Mouse (Mus musculus): ENCODE measurements at regions not wholly inside any gene's neighbourhood (a gene's known extent, or its start where the extent isn't known, plus 50 kb on each side); places are given as distances from the start of the nearest gene placed in this dataset.

DNA sequence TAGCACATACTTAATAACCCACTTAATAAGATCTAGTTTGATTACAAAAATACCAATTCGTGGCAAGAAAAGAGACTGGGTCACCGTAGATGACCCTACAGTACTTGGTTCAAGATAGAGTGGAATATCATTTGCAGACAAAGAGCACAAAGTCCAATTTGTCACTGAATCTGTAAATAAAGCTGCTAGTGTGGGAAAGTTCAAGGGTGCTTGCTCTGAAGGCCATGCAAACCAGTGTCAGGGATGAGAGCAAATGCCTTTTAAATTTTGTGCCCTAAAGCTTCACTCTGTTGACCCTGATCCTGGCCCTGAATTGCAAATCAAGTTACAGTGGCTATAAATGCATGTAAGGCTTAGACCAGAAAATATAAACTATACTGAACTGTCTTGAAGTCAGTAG is 113.1 kb downstream of the Cd55b start:
- Histone ChIP-seq H3K9me3 (no peaks in the 10 kb centered on the region), H3K4me1 (replicated peaks) (no peaks in the 10 kb centered on the region), H3K27me3 (no peaks in the 10 kb centered on the region), H3K4me3 (replicated peaks) (no peak overlapping the region), H3K27ac (no peak overlapping the region), H3K9ac (replicated peaks) (no peak overlapping the region), H3K36me3 (no peaks in the 10 kb centered on the region), H3K4me2 (no peak overlapping the region)
- ATAC-seq (ENCODE audit: insufficient number of reproducible peaks, insufficient read depth, low FRiP score, low TSS enrichment, low read depth): no peak
- WGBS: 82% methylated on average over 2 of the region's 2 CpGs

- no peaks in the 10 kb centered on the region for H3K9me3 ChIP-seq
- no peak for ATAC-seq (ENCODE audit: insufficient number of reproducible peaks, insufficient read depth, low FRiP score, low TSS enrichment, low read depth)
- 62% methylated on average over 11 of the region's 11 CpGs for WGBS
- H3K27me3 ChIP-seq: no peaks in the 10 kb centered on the region
- no peak overlapping the region for H3K9ac ChIP-seq (replicated peaks)
- no peak overlapping the region for H3K4me3 ChIP-seq (replicated peaks)
- H3K4me2 ChIP-seq: no peak overlapping the region
- peaks cover 11% of the 10 kb centered on the region for H3K4me1 ChIP-seq (replicated peaks)
- H3K27ac ChIP-seq: no peak overlapping the region
- no peaks in the 10 kb centered on the region for H3K36me3 ChIP-seq
These were observed 120.9 kb downstream of the Cd55b start for GRCm38 (mm10) chr1:130301828-130302386.

DNA sequence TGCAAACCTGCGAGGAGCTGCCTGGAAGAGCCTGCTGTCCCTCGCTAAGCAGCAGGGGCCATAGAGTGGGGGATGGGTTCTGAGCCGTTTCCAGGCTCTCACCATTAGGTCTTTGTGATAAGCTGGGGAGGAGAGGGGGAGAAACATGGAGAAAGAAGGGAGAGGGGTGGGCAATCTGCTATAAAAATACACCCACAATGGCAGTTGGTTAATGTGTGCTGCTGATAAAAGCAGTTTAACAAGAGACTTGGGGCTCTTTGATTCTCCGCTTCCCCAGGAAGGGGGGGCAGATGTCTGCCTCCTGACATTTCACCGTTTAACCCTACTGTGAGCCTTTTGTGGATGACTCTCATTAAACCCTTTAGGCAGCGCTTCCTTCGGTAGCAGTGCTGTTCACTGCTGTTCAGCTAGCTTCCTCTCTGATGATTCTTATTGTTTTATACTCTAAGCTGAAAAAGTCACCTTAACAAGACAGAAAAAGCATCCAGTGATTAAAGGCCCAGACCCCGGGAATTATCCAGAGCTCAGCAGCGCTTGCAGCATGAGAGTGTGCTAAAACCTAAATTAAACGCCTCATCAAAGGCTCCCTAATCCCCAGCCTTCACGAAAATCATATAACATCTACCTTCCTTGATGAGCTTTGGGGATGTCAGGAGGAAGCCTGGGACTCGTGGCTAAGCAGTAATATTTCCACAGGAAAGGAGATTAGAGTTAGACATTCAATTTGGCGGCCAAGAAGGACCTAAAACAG is 122.6 kb downstream of the Cd55b start:
- Histone ChIP-seq H3K4me3 (replicated peaks) (peak overlapping the region; percentile 22), H3K36me3 (no peaks in the 10 kb centered on the region), H3K9ac (replicated peaks) (peak overlapping the region; percentile 23), H3K9me3 (no peaks in the 10 kb centered on the region), H3K27ac (no peak overlapping the region), H3K4me2 (peak overlapping the region; percentile 52), H3K27me3 (no peaks in the 10 kb centered on the region), H3K4me1 (replicated peaks) (peaks cover 11% of the 10 kb centered on the region)
- peak; percentile 75; the same call in 1 of the 2 replicates for ATAC-seq (ENCODE audit: insufficient number of reproducible peaks, insufficient read depth, low FRiP score, low TSS enrichment, low read depth)
- WGBS: 7% methylated on average over 13 of the region's 13 CpGs

- 17% methylated on average over 4 of the region's 4 CpGs for WGBS
- Histone ChIP-seq H3K4me1 (replicated peaks) (peaks cover 11% of the 10 kb centered on the region), H3K36me3 (no peaks in the 10 kb centered on the region), H3K9ac (replicated peaks) (peak overlapping the region; percentile 23; the same call in 1 of the 2 replicates), H3K4me3 (replicated peaks) (peak overlapping the region; percentile 22; the same call in 1 of the 2 replicates), H3K27ac (no peak overlapping the region), H3K9me3 (no peaks in the 10 kb centered on the region), H3K4me2 (peak overlapping the region; percentile 52), H3K27me3 (no peaks in the 10 kb centered on the region)
- no peak for ATAC-seq (ENCODE audit: insufficient number of reproducible peaks, insufficient read depth, low FRiP score, low TSS enrichment, low read depth)
These were observed 123.2 kb downstream of the Cd55b start for GRCm38 (mm10) chr1:130299641-130300040.

- Histone ChIP-seq H3K27ac (no peak overlapping the region), H3K27me3 (no peaks in the 10 kb centered on the region), H3K4me3 (replicated peaks) (no peak overlapping the region), H3K9me3 (no peaks in the 10 kb centered on the region), H3K36me3 (no peaks in the 10 kb centered on the region), H3K4me2 (no peak overlapping the region), H3K4me1 (replicated peaks) (peaks cover 11% of the 10 kb centered on the region), H3K9ac (replicated peaks) (no peak overlapping the region)
- 79% methylated on average over 3 of the region's 3 CpGs for WGBS
- no peak for ATAC-seq (ENCODE audit: insufficient number of reproducible peaks, insufficient read depth, low FRiP score, low TSS enrichment, low read depth)
These were observed 123.7 kb downstream of the Cd55b start for GRCm38 (mm10) chr1:130299069-130299468.

DNA sequence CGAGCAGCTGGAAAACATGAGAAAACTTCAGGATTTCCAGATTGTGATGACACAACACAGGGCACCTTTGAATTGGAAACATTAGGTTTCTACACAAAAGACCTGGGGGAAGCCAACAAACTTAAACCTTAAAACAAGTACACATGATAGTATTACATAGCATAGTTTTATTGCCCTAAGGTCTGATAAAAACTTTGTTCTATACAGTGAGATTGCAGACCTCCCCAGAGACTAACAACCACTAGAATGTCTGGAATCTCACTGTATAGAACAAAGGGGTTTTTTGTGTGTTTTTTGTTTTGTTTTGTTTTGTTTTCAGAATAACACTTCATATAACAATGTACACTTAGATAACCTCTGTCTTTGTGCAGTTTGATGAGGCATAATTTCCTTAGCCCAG is 124.2 kb downstream of the Cd55b start:
- Histone ChIP-seq H3K9ac (replicated peaks) (no peak overlapping the region), H3K4me3 (replicated peaks) (no peak overlapping the region), H3K9me3 (no peaks in the 10 kb centered on the region), H3K4me1 (replicated peaks) (peaks cover 11% of the 10 kb centered on the region), H3K27me3 (no peaks in the 10 kb centered on the region), H3K36me3 (no peaks in the 10 kb centered on the region), H3K27ac (no peak overlapping the region), H3K4me2 (no peak overlapping the region)
- no peak for ATAC-seq (ENCODE audit: insufficient number of reproducible peaks, insufficient read depth, low FRiP score, low TSS enrichment, low read depth)
- WGBS: 89% methylated on average over 1 of the region's 1 CpGs

DNA sequence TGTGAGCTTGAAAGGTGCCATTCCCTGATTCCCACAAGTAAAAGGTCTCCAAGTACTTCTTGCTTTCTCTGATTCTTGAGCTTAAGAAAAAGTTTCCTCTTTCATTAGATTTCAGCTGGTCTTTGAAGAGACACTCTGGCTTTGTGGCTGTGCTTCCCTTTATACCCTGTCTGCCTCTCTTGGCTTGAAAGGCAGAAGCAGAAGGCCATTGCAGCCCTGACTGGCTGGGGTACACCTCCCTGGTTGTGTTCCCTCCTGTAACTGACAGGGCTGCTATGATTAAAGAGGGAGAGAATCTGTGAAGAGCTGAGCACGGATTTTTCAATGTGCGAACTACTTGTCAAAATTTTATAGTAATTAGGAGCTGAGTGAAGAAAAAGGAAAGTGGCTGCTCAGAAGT is 125.3 kb downstream of the Cd55b start:
- Histone ChIP-seq H3K4me2 (no peak overlapping the region), H3K36me3 (no peaks in the 10 kb centered on the region), H3K27ac (no peak overlapping the region), H3K27me3 (no peaks in the 10 kb centered on the region), H3K9ac (replicated peaks) (no peak overlapping the region), H3K4me1 (replicated peaks) (peaks cover 11% of the 10 kb centered on the region), H3K4me3 (replicated peaks) (no peak overlapping the region), H3K9me3 (no peaks in the 10 kb centered on the region)
- 53% methylated on average over 2 of the region's 2 CpGs for WGBS
- no peak for ATAC-seq (ENCODE audit: insufficient number of reproducible peaks, insufficient read depth, low FRiP score, low TSS enrichment, low read depth)

DNA sequence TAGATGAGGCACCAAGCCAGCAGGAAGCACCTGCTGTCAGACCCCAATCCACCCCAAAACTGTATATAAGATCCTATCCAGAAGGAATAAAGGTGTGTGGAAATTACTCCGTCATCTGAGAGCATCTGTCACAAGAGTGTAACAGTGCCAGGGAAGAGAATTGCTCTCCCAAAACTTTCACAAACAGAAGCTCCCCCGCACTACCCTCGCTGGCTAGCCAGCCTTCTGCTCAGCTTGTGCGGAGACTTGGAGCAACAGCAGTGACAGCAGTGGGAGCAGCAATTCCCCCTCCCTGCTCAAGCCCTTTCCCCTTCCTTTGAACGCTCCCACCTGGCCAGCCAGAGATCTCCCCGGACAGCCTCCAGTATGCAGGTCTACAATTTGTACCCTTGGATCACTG is 136.9 kb downstream of the Cd55b start:
- no peak overlapping the region for H3K4me3 ChIP-seq (replicated peaks)
- no peaks in the 10 kb centered on the region for H3K4me1 ChIP-seq (replicated peaks)
- 81% methylated on average over 6 of the region's 6 CpGs for WGBS
- H3K27ac ChIP-seq: no peak overlapping the region
- H3K9me3 ChIP-seq: no peaks in the 10 kb centered on the region
- no peaks in the 10 kb centered on the region for H3K36me3 ChIP-seq
- no peaks in the 10 kb centered on the region for H3K27me3 ChIP-seq
- no peak for ATAC-seq (ENCODE audit: insufficient number of reproducible peaks, insufficient read depth, low FRiP score, low TSS enrichment, low read depth)
- H3K4me2 ChIP-seq: no peak overlapping the region
- H3K9ac ChIP-seq (replicated peaks): no peak overlapping the region

DNA sequence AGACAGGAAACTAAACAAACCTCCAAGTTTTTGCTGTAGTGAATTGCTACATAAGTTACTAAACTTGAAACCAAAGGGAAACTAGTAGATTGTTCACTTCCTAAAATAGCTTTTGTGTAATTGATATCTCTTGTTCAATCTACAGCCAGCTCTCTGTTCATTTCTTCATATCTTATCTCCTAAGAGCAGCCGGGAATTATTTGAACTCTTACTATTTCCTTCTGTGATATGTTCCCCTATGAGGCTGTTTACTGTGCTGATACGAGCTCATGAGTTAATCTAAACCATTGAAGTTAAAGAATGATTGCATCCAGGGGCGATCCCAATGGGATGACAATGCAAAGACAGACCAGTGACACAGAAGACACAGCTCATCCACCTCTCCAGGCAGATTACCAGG is 140.7 kb downstream of the Cd55b start:
- Histone ChIP-seq H3K36me3 (no peaks in the 10 kb centered on the region), H3K27ac (no peak overlapping the region), H3K4me2 (no peak overlapping the region), H3K27me3 (no peaks in the 10 kb centered on the region), H3K4me1 (replicated peaks) (no peaks in the 10 kb centered on the region), H3K4me3 (replicated peaks) (no peak overlapping the region), H3K9ac (replicated peaks) (no peak overlapping the region), H3K9me3 (no peaks in the 10 kb centered on the region)
- 85% methylated on average over 3 of the region's 3 CpGs for WGBS
- ATAC-seq (ENCODE audit: insufficient number of reproducible peaks, insufficient read depth, low FRiP score, low TSS enrichment, low read depth): no peak

DNA sequence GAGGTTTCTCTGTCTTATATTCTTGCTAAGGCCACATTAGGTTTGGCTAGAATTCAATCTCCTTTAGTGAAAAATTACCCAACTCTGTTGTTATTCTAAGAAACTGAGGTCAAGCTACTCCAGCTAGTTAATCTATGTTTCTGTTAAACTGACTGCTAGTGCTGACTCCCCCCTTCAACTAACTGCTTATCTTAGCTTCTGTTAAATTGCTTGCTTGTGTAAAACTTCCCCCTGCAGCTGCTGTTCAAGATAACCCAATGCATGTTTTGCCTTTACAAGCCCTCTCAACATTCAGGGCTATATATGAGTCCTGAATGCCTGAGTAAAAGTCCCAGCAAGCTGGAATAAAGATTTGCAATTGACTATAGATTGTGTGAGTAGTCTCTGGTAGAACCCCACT is 143.6 kb downstream of the Cd55b start:
- Histone ChIP-seq H3K9me3 (no peaks in the 10 kb centered on the region), H3K4me2 (no peak overlapping the region), H3K27me3 (no peaks in the 10 kb centered on the region), H3K9ac (replicated peaks) (no peak overlapping the region), H3K4me1 (replicated peaks) (no peaks in the 10 kb centered on the region; the same call in 1 of the 2 replicates), H3K27ac (no peak overlapping the region), H3K4me3 (replicated peaks) (no peak overlapping the region), H3K36me3 (no peaks in the 10 kb centered on the region)
- no peak for ATAC-seq (ENCODE audit: insufficient number of reproducible peaks, insufficient read depth, low FRiP score, low TSS enrichment, low read depth)

DNA sequence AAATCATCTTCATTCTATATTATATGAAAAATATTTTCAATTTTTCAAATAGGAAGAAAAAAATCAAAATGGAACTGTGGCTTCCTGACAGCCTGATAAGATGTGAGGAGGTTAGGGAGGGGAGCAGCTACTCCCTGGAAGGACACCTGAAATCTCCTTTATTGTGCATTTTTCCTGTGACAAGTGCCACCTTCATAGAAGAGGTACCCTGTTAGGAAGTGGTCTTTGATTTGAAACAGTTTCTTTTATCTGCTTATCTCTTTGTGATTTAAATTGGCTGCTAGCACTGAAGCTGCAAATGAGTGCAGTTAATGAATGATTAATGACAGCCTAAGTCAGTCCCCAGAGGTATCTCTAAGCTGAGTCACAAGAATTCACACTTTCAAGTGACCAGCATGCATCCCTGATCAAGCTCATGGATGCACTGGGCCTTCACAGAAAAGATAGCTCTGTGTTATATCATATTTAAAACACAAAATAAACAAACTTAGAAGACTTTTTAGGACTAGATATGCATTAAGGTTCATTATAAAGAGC is 144.7 kb downstream of the Cd55b start:
- Histone ChIP-seq H3K4me2 (no peak overlapping the region), H3K27ac (no peak overlapping the region), H3K4me3 (replicated peaks) (no peak overlapping the region), H3K9me3 (no peaks in the 10 kb centered on the region), H3K27me3 (no peaks in the 10 kb centered on the region), H3K36me3 (no peaks in the 10 kb centered on the region), H3K4me1 (replicated peaks) (no peaks in the 10 kb centered on the region; the same call in 1 of the 2 replicates), H3K9ac (replicated peaks) (no peak overlapping the region)
- ATAC-seq (ENCODE audit: insufficient number of reproducible peaks, insufficient read depth, low FRiP score, low TSS enrichment, low read depth): no peak

DNA sequence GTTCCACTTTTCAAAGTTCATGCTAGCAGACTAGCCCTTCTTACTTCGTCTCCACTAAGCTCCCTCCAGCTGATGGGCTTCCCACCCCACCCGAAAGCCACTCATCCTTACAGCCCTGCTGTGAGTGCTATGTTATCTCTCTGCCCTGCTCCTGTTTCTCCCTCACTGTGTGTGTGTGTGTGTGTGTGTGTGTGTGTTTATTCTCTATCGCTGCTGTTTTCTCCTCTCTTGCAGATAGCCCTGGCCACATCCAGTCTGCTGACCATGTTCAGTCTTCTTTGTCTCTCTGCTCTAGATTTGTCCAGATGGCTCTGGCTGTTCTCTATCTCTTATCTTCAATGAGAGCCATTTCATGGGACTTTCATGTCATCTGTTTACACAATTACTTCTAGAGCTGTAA is 145.9 kb downstream of the Cd55b start:
- no peak overlapping the region for H3K9ac ChIP-seq (replicated peaks)
- H3K4me1 ChIP-seq (replicated peaks): no peaks in the 10 kb centered on the region; the same call in 1 of the 2 replicates
- no peak overlapping the region for H3K27ac ChIP-seq
- H3K4me2 ChIP-seq: no peak overlapping the region
- 66% methylated on average over 3 of the region's 3 CpGs for WGBS
- H3K27me3 ChIP-seq: no peaks in the 10 kb centered on the region
- H3K36me3 ChIP-seq: no peaks in the 10 kb centered on the region
- H3K9me3 ChIP-seq: no peaks in the 10 kb centered on the region
- no peak for ATAC-seq (ENCODE audit: insufficient number of reproducible peaks, insufficient read depth, low FRiP score, low TSS enrichment, low read depth)
- no peak overlapping the region for H3K4me3 ChIP-seq (replicated peaks)
